Mouse (Mus musculus) kidney, adult 2 months (tissue): Measurements from ENCODE around the gene Hist1h1c.

Experiments used
- CTCF ChIP-seq: fragments of 200-500 bp; conservative IDR thresholded peaks from 2 replicates; pipeline ENCODE4 v1.5.1; 2011; ENCODE audit warnings: low read depth, mild to moderate bottlenecking, control low read depth, low read length, moderate library complexity, mixed read lengths; ENCODE audit not compliant: insufficient read depth, insufficient read length
- POLR2A ChIP-seq: fragments of 200-500 bp; IDR thresholded peaks from one replicate; pipeline ENCODE4 v1.6.1; 2011; ENCODE audit warnings: low read depth, low read length, control low read depth

DNA sequence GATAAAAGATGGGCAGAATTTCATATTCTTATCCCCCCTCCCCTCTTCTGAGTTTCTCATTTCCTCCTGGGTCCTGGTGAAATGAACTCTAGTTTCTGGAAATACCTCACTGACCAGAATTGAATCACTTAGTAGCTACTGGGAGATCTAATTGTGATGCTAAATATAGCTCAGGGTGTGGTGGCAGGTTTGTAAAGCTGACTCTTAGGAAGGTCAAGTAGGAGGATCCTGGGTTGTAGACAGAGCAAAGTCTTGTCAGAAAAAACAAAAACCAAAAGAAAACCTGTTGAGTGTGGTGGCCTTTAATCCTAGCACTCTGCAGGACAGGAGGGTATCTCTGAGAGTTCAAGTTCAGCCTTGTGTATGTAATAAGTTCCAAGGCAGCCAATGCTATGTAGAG lies 3.4 kb downstream of the Hist1h1c start:
- TF ChIP-seq POLR2A (no peak), CTCF (no peak)
